In genomic region chr9:30141186-30141585, GRCm38 (mm10) we compare ENCODE assay signal across 29 mouse cellular contexts.
DNase-seq lines count a peak whose midpoint lies in the region; ATAC-seq and TF ChIP-seq lines count a peak whose summit lies in the region.
"Had no signal": no experiment of that assay in that cellular context is flagged by ENCODE, and none has a peak within 500 bp of the region (broad histone marks: within the 10 kb centered on the region; RNA-seq: fewer than 3 reads in every experiment).

No protein-coding gene starts in this region.

- no peak overlapping the region for H3K9ac ChIP-seq in forebrain, embryonic 15.5 days (replicated peaks)
- H3K9ac ChIP-seq in forebrain, embryonic 13.5 days: no peak overlapping the region
- no peak overlapping the region for H3K9ac ChIP-seq in neural tube, embryonic 15.5 days (replicated peaks)
- H3K9ac ChIP-seq: hindbrain, embryonic 13.5 days; limb, embryonic 13.5 days; liver, embryonic 13.5 days; midbrain, embryonic 13.5 days had no signal

- H3K4me2 ChIP-seq in forebrain, embryonic 15.5 days (replicated peaks): no peak overlapping the region
- no peak overlapping the region for H3K4me2 ChIP-seq in forebrain, embryonic 13.5 days
- H3K4me2 ChIP-seq in neural tube, embryonic 15.5 days: no peak overlapping the region
- H3K4me2 ChIP-seq: heart, embryonic 11.5 days; hindbrain, embryonic 13.5 days; limb, embryonic 13.5 days; liver, embryonic 13.5 days; midbrain, embryonic 13.5 days had no signal

- peak; percentile 46 for DNase-seq in left cerebral cortex, adult 11 months (ENCODE audit: low spot score)
- no peak for DNase-seq in left cerebral cortex, postnatal 4 days
- peak in 1 of 2 experiments; percentile 28 for DNase-seq in left cerebral cortex, adult 2 months (ENCODE audit: extremely low spot score in 1 of 2, low spot score in 2 of 2)
- DNase-seq in right cerebral cortex, postnatal 25 days: peak; percentile 43
- DNase-seq in cerebellum, postnatal 25 days: no peak
- DNase-seq: adrenal gland, adult 8-10 months; cerebellum, adult 11-12 months; gastrocnemius, postnatal 25 days; heart, adult 18-20 months; heart, postnatal 4 days; kidney, adult 8-10 months; kidney, postnatal 4 days; liver, embryonic 13.5 days; lung, adult 18-20 months; lung, postnatal 4 days; retina, postnatal 1 day; spleen, adult 18-20 months; thymus, adult 18-20 months; thymus, postnatal 25 days had no signal

- TF ChIP-seq CTCF in left cerebral cortex, adult 2 months (IDR thresholded peaks at IDR 0.05): no peak

- intact Hi-C loops in left cerebral cortex, postnatal 4 days (cut with DNase I): no loop called here
- intact Hi-C loops in left cerebral cortex, adult 2 months (cut with DNase I): loop anchor here (1.0 to 5.0 kb wide), 6 partner anchors 51 to 479 kb away; no protein-coding TSS in a partner anchor

- no peak overlapping the region for H3K4me3 ChIP-seq in forebrain, embryonic 15.5 days
- H3K4me3 ChIP-seq in forebrain, embryonic 13.5 days: no peak overlapping the region
- no peak overlapping the region for H3K4me3 ChIP-seq in left cerebral cortex, adult 2 months
- no peak overlapping the region for H3K4me3 ChIP-seq in neural tube, embryonic 15.5 days (replicated peaks)
- H3K4me3 ChIP-seq: hindbrain, embryonic 13.5 days; limb, embryonic 13.5 days; liver, embryonic 13.5 days; midbrain, embryonic 13.5 days had no signal

- 0 out of 2 replicates have a peak overlapping the region, but pooled peaks have one; percentile 56 for H3K27ac ChIP-seq in forebrain, embryonic 15.5 days (replicated peaks)
- H3K27ac ChIP-seq in forebrain, embryonic 13.5 days: no peak overlapping the region
- peak overlapping the region; percentile 63; the same call in 1 of the 2 replicates for H3K27ac ChIP-seq in left cerebral cortex, adult 2 months
- H3K27ac ChIP-seq in neural tube, embryonic 15.5 days (replicated peaks): no peak overlapping the region
- H3K27ac ChIP-seq: hindbrain, embryonic 13.5 days; kidney, postnatal 0 days; limb, embryonic 13.5 days; liver, embryonic 13.5 days; midbrain, embryonic 13.5 days had no signal

- H3K36me3 ChIP-seq in forebrain, embryonic 15.5 days: no peaks in the 10 kb centered on the region
- H3K36me3 ChIP-seq in forebrain, embryonic 13.5 days (ENCODE audit: poor library complexity, severe bottlenecking): no peaks in the 10 kb centered on the region
- no peaks in the 10 kb centered on the region for H3K36me3 ChIP-seq in neural tube, embryonic 15.5 days
- H3K36me3 ChIP-seq: G1E; hindbrain, embryonic 13.5 days; limb, embryonic 13.5 days; liver, embryonic 13.5 days; midbrain, embryonic 13.5 days had no signal

- no peak for ATAC-seq in forebrain, embryonic 15.5 days (replicated peaks)
- ATAC-seq in forebrain, embryonic 13.5 days: no peak
- ATAC-seq in neural tube, embryonic 15.5 days (ENCODE audit: low FRiP score): no peak
- ATAC-seq: lung, postnatal 0 days had no signal

- no peaks in the 10 kb centered on the region for H3K27me3 ChIP-seq in forebrain, embryonic 15.5 days
- 0 out of 2 replicates have a peak, but pooled peaks cover 7% of the 10 kb centered on the region for H3K27me3 ChIP-seq in forebrain, embryonic 13.5 days
- no peaks in the 10 kb centered on the region for H3K27me3 ChIP-seq in neural tube, embryonic 15.5 days (replicated peaks)
- H3K27me3 ChIP-seq: liver, embryonic 13.5 days; midbrain, embryonic 13.5 days had no signal

- peaks cover 38% of the 10 kb centered on the region for H3K4me1 ChIP-seq in forebrain, embryonic 15.5 days
- H3K4me1 ChIP-seq in forebrain, embryonic 13.5 days: peaks cover 28% of the 10 kb centered on the region
- H3K4me1 ChIP-seq in neural tube, embryonic 15.5 days: peaks cover 19% of the 10 kb centered on the region
- H3K4me1 ChIP-seq: liver, embryonic 13.5 days had no signal

- H3K9me3 ChIP-seq in forebrain, embryonic 15.5 days: no peaks in the 10 kb centered on the region
- no peaks in the 10 kb centered on the region for H3K9me3 ChIP-seq in forebrain, embryonic 13.5 days (replicated peaks)
- H3K9me3 ChIP-seq in neural tube, embryonic 15.5 days (replicated peaks): no peaks in the 10 kb centered on the region
- H3K9me3 ChIP-seq: hindbrain, embryonic 13.5 days; limb, embryonic 13.5 days; liver, embryonic 13.5 days; midbrain, embryonic 13.5 days had no signal

- 91% methylated on average over 3 of the region's 3 CpGs for WGBS in forebrain, embryonic 15.5 days
- WGBS in forebrain, embryonic 13.5 days: 97% methylated on average over 3 of the region's 3 CpGs
- 80% methylated on average over 3 of the region's 3 CpGs for WGBS in neural tube, embryonic 15.5 days

Comparison
In these comparisons a context has a peak if more than half of its experiments do, and no peak if none do; other contexts are left out.
1. H3K27ac ChIP-seq: peak in forebrain, embryonic 15.5 days (single experiment) and left cerebral cortex, adult 2 months (single experiment); none in forebrain, embryonic 13.5 days (single experiment) and neural tube, embryonic 15.5 days (single experiment).
2. DNase-seq: peak in left cerebral cortex, adult 11 months (single experiment) and right cerebral cortex, postnatal 25 days (single experiment); none in left cerebral cortex, postnatal 4 days (single experiment) and cerebellum, postnatal 25 days (0 of 2).